Mouse (Mus musculus) layer of hippocampus, adult 11-12 months (tissue): ENCODE data around the gene Ccdc194.
A peak's percentile ranks its signal among the peaks of the same experiment; 100 is the strongest.

ENCODE experiments used
- DNase-seq: peaks from one replicate; pipeline ENCODE4 v3.0.0; 2022; ENCODE audit warnings: low spot score

Ccdc194 gene

DNA sequence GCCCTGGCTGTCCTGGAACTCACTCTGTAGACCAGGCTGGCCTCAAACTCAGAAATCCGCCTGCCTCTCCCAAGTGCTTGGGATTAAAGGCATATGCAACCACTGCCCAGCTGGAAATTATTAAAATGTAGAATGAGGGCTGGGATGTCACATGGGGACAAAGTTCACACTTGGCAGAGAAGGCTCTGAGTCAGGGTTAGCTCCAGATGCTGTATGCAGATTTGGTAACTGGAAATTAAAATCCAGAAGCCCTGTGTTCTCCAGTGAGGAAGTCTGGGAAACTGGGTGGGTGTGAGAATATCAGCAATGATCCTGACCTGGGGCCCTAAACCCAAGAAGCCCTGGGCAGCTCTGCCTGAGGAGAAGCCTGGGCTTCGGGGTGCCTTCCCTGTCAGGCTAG is 16.2 kb downstream of the Ccdc194 start:
- DNase-seq: no peak

DNA sequence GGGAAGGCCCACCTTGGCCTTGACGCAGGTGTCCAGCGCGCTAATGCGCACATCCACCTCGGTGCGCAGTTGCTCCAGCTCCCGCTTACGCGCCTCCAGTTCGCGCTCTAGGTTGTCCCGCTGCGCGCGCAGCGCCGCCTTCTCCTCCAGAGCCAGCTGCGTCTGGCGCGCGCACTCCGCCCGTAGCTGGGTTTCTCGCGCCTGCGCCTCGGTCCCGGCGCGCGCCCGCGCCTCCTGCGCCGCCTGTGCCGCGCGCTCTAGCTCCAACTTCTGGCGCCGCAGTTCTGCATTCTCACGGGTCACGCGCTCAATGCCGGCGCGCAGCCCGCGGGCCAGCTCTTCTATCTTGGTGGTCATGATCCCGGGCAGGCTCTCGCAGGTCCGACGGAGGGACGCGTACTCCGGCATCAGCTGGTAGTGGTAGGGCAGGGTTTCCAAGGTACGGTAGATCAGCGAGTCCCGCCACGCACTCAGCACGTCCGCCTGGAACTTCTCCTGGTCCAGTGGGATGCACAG is 17.9 kb downstream of the Ccdc194 start:
- DNase-seq: peak; percentile 80

DNA sequence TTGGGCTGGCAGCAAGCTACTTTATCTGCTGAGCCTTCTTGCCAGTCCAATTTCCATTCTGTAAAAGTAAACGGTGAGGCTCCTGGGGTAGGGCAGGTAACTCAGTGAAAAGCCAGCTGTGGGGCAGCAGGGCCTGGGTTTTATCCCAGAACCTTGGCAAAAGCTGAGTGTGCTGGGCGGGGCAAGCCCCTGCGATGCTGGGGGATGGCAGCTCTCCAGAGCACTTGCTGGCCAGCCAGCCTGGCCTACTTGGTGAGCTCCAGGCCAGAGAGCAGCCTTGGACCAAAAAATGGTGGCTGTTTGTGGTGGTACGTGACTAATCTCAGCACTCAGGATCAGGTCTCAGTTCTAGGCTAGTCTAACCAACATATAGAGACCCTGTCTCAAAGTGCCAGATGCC is 19.5 kb downstream of the Ccdc194 start:
- no peak for DNase-seq

DNA sequence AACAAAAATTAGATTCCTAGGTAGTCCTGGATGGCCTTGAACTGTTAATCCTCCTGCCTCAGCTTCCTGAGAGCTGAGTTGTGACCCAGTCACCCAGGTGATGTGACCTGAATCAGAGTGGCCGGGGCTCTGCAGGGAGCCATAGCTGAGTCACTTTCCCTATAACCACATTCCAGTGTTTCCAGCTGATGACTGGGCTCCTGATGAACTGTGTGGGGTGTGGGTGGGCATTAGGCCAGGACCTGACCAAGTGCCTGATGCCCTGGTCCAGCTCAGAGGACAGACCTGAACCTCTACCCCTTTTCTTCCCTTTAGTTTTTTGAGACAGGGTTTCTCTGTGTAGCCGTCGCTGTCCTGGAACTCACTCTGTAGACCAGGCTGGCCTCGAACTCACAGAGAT is 20.2 kb downstream of the Ccdc194 start:
- DNase-seq: no peak

DNA sequence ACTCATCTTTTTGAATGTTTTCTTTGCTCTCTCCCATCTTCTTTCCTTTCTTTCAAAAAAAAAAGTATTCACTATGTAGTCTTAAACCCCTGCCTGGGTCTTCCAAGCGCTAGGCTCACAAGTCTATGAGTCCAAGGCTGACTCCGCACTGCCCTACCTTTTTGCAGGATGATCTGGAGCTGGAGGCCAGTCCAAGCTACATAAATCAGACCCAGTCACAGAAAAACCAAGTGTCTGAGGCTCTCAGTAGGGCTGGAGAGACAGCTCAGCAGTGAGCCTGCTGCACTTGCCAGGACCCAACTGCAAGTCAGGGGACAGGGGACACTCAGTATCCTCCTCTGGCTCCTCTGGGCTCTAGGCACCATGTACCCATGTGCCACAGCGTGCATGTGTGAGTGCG is 21.2 kb downstream of the Ccdc194 start:
- DNase-seq: no peak

DNA sequence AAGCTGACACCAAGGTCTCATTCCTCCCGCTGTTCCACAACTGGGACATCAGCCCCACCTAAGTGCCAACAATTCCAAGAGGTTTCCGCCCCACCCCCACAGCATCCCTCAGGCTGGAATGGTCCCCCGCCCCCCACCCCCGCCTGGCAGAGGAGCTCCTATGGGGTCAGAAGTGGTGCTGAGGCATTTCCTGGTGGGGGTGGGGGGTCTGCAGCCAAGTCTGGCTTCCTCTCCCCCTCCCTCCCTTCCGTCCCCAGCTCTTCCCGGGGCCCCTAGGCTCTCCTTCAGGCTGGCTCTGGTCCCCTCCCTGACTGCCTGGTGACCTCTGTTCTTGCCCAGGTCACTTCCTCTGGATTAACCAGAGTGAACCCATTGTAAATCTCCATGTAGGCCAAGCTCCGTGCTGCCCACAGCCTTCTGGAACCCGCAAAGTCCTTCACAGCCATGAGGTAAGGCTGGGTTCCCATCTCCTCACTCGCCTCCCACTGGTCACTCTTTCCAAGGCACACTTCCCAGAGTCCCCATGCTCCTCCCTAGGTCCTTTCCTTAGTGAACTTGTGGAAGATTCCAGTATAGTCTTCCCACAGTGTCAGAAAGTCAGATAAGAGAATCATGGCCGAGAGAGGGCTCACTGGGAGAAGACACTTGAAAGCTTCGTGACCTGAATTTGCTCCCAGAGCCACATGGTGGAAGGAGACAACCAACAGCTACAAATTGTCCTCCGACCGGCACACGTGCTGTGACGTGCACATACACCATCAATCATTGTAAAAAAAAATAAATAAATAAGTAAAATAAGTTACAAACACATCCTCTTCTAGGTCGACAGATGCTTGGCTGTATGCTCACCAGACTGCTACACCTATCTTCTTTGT is 26.5 kb downstream of the Ccdc194 start:
- DNase-seq: no peak

DNA sequence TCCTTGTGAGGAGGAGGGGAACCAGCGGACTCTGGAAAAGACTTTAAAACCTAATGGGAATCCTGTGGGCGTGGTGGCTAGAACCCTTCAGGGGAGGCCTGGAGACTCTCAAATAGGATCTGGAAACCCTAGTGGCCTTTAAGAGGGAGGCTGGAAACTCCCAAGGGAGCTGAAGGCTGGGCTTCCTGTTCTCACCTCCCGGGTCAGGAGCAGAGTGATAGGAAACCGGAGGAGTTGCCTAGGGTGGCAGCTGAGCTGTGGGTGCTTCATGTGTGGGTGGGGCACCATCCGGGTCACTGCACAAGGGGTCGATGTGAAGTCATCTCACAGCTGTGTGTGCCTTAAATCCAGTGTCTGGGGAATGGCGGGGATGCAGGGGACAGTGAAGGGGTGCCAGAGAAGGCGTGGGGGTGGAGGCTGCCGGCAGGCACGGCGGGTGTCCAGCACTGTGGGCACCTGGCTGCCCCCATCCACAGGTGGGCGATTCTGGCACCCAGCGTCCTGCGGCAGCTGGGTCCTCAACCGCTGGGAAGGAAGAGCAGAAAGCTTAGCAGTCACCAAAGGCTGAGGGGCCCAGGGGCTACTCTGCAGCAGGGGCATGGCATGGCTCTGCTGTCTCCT is 27.5 kb downstream of the Ccdc194 start:
- no peak for DNase-seq

DNA sequence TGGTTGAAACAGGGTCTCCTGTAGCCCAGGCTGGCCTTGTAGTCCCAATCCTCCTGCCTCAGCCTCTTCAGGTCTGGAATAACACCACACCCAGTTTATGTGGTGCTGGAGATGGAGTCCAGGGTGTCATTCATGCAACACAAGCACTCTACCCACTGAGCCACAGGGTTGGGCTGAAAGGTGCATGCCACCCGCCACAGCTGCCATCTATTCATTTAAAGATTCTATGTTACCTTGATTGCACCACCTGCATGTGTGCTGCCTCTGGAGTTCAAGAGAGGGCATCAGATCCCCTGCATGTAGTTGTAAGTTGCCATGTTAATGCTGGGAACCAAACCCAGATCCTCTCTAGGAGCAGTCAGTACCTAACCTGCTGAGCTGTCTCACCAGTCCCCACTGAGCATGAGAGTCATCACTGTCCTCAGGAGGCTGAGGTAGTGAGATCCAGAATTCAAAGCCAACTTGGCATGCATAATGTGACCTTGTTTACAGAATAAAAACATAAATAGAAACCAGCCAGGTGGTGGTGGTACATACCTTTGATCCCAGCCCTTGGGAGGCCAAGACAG is 28.4 kb downstream of the Ccdc194 start:
- no peak for DNase-seq

DNA sequence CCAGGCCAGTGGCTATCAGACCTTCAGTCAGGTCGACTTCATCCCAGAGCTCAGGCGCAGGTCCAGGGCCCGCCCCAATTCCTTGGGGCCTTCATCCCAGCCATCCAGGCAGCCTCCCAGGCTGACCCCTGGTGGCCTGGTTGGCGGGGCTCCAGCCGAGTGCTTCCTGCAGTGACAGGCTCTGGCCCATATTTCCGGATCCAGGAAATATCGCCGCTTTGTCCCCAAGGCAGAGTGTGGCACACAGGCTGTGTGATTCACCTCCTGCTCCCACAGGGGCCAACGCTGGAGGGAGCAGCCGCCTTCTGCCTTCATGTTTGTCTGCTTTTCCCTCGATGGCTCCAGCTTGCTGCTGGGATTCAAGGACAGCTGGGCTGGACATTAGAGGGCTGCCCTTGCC is 29.0 kb downstream of the Ccdc194 start:
- peak; percentile 58 for DNase-seq

DNA sequence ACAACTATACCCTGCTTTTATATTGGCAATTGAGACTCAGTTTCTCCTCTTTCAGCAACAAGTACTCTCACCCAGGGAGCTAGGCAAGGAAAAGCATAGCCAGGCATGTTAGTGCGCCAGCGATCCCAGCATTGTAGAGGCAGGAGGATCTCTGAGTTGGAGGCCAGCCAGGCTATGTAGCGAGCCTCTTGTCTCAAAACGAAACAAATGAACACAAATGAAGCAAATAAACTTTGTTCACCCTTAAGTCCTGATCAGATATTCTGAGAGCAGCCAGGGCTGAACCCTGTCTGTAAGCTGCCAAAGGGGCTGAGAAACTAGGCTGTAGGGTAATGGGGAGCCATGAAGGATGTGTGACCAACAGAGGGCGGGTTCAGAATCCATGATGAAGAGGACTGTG is 29.7 kb downstream of the Ccdc194 start:
- no peak for DNase-seq

DNA sequence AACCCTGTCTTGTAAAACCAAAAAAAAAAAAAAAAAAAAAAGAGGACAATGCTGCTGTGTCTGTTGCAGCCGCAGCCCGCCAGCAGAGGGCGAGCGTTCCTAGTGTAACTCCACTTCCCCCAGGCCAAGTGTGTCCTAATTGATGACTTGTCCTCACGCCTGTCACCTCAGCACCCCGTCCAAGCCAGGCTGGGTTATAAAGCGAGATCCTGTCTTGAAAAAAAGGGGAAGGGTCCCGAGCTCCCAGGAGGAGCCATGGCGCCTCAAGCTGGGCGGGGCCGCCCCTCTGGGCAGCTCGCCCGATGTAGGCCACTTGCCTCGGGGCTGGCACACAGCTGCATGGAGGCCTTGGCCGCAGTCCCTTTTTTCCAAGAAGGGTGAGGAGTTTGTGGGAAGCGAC is 30.5 kb downstream of the Ccdc194 start:
- peak; percentile 86 for DNase-seq

DNA sequence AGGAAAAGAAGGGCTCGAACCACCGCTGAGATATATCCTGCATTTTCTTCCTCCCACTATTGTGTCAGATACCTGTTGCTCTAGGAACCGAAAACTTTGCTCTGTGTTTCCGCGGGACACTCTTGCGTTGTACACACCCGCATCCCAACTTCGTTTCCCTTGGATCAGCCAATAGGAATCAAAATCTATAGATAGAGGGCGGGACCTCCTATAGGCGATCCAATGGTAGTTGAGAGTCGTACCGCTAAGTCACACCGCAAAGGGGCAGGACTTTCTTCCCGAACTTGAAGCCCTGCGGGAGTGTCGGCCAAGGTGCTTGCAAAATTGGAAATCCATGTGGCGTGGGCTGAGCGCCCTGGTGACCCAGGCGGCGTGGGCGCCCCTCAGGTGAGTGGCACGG is 37.1 kb downstream of the Ccdc194 start:
- DNase-seq: peak; percentile 89

DNA sequence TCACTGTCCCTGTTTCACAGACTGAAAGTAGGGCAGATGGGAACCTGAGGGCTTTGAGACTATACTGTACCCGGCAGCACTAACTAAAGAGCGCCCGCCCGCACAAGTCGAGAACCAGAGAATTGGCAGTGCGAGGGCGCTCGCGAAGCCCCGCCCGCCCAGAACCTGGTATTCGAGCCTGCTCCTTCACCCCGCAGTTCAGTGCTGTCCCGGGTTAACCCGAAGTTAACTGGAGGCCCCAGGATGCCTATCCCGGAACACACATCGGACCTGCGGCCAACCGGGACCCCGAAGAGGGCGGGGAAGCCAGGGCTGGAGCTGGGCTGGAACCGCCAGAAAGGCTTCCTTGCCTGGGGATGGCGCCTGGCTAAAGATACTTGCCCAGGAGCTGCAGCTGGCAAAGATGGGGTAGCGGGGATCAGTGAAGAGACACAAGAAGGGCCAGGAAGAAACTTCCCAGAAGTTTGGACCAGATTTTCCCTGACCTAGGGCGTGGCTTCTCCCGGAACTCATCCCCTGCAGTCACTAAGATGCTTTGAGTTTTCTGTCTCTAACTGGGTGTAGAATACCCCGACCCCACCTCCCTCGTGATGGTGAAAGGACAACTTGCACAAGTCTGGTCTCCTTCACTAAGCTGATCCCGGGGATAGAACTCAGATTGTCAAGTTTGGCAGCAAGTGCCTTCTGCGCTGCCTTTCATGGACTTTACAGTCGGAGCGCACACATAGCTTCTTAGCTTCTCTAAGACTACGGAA is 37.6 kb downstream of the Ccdc194 start, which contains the start of gene Gtpbp3:
Gene Gtpbp3, plus strand, starts transcription at position 413 of the 755 bp plus-strand sequence.
- peak; percentile 78 for DNase-seq

DNA sequence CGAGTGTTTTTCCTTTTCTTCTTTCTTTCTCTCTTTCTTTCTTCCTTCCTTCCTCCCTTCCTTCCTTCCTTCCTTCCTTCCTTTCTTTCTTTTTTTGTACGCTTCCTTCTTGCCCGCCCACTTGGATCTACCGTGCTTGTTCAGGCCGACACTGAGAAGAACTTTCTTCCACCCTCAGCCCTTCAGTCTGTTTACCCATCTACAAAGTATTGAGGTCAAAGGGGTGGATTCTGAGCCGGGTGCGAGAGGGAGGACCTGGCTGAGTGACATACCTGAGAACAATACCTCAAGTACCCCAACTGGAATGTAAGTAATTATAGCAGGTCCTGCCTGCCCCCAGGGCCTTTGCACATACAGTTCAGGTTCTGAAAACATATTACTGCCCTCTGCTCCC is 39.4 kb downstream of the Ccdc194 start:
- no peak for DNase-seq

DNA sequence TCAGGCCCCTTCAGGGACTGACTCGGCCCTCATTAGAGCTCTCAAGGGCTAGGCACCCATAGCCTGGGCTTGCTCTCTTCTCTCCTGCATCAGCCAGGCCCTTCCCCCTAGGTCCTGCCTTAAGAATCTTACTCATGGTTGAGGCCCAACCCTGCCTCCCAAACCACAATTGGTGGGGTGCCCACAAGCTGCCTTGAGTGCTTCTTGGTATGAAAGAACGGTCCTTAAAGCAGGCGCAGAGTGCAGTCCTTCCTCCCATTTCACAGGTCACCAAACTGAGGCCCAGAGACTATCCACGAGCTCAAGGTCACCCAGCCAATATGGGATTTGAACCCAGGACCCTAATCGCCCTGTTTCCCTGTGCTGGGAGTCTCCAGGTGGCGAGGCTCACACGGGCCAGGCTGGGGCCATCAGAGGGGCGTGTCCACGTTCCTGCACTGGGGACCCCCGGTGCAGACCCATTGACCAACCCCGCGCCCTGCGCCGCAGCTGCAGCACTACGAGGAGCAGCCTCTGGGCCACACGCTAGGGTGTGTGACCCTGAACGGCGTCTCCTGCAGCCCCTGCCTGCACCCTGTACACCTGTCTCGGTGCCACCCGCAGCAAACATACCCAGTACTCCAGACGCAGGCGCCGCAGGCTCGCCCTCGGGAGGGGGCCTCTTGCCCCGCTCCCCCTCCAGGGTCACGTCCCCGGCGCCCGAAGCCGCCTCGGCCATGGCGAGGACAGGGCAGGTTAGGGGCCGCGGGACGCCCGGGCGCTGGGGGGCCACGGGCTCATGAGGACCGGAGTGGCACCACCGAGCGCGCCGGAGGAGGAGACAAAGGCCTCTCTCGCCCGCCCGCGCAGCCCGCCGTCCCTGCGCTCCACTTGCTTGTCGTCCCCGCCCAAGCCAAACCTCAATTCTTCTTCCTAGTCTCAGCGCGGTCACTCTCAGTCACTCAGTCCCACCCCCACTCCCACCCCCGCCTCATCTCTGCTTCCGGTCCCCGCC is 40.1 kb downstream of the Ccdc194 start, which contains the start of gene Ano8:
Gene Ano8, minus strand, starts transcription at position 822 of the 994 bp plus-strand sequence.
- DNase-seq: peak; percentile 86

DNA sequence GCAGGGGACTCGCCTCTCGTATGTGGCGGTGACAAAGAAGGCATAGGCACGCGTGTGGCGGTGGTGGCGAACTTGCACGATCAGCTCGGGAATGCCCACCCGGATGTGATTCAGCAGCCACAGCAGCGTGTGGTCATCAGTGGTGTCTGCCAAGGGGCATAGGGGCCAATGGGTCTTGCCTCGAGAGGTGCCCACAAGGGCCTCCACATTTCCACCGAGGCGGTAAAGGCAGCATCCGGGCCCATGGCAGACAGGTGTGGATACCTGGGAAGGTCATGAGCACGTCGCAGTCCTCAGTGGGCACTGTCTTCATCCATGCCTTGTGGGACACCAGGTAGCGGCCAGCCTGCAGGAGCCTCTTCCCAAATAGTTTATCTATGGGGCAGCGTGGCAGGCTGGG is 40.8 kb downstream of the Ccdc194 start:
- DNase-seq: no peak

DNA sequence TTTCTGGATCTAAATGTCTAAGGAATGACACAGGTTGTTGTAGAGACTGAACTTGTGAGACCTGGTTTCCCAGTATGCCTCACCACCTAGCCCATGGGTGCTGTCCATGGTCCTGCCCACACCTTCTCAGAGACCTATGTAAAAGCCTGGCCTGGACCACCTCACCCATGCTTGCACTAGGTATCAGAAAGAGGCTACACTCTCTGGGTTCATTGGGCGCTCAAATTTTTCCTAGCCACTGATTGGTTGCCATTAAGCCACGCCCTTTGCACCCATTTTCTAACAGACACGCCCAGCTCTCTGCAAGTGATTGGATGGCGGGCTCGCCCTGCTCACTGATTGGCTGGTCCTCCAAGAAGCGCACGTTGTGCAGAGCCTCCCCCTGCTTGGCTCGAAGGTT is 41.6 kb downstream of the Ccdc194 start:
- DNase-seq: no peak

DNA sequence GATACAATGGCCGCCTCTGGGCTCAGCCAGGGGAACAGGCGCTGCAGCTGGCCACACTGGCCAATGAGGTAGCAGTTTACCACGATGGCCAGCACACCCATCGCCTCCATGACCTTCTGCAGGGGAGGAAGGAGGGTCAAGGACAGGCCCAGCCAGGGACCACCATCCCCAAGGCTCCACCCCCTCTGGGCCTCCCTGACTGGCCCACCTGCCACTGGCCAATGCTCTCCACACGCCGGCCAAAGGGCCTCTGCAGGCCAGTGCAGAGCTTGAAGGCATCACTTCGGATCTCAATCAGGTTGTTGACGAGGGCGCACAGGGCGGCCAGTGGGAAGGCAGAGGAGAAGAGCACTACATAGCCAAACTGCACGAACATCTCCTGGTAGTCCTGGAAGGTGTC is 46.6 kb downstream of the Ccdc194 start:
- no peak for DNase-seq

DNA sequence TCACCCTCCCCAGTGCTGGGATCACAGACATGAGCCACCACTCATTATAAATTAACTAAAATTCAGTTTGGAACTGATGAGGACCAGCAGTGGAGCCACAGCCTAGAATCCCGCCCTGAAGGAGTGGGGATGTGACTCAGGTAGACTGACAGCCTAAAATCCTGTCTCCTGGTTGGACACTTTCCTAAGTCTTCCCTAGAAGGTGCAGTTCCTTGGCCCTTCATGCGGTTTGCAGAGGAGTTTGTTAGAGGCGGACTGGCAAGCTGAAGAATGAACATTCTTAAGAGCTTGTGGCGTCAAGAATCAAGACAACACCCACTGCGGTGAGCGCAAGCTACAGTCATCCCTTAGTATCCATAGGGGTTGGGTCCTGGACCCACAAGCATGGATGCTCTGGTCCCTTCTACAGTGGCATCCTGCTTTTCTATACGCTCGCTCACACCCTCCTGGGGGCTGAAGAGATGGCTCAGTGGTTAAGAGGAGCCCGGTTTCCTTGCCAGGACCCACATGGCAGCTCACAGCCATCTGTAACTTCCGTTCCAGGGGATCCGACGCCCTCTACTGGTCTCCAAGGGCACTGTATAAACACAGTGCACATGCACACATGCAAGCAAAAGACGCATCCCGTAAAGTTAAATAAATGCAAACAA is 48.2 kb downstream of the Ccdc194 start:
- DNase-seq: no peak
